Mouse (Mus musculus) megakaryocyte, embryonic 14.5 days (primary cell): ENCODE results near the gene Rsph14.

Source experiments
- FLI1 ChIP-seq: IDR thresholded peaks from 2 replicates; pipeline ENCODE4 v1.6.1; 2012; ENCODE audit warnings: low read length, inconsistent platforms, mixed read lengths
- GATA1 ChIP-seq: IDR thresholded peaks from 3 replicates; pipeline ENCODE4 v1.6.1; 2012; ENCODE audit warnings: mixed read lengths, low read length, inconsistent platforms, borderline replicate concordance

DNA sequence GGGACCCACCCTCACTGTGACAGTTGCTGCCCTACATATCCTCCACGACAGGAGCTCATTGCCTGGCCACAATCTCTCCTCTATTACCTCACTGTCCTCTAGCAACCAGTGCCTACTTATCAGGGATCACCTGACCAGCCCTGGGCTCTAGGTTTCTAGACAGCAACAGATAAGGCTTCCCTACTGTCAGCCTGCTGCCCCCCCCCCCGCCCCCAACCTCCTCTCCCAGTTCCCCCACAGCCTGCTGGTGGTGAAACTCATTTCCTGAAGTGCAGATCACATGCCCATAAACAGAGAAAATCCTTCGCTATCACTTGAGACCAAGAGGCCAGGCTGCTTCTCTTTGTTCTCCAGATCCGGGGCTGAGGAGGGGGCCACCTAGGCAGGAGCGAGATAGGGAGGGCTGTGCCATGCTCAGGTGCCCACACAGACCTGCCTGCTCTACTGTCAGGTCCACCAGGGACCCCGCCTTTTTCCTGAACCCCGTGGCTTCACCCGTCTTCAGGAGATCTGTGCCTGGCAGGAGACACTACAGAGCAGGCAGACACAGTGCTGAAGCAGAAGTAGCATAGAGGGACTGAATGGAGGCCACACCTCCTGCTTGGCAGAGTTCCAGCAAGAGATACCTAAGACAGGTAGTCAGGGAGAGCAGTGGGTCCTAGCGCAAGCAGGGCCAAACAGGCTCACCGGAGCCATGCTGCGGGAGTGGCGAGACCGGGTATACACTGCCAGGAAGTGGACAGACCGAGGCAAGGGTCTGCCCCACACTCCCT lies 44.5 kb downstream of the Rsph14 start:
- no peak for TF ChIP-seq GATA1
- no peak for TF ChIP-seq FLI1
